Mouse (Mus musculus) hindbrain, embryonic 11.5 days (tissue): ENCODE data around the gene Troap. TPM values are rescaled to one million over a fixed set of nuclear protein-coding genes. Genes with fewer than 3 reads are reported as not detected.

Source experiments
- ATAC-seq: fragments of 200-750 bp; cut with Nextera tagmentation; 2 replicates; pipeline ENCODE4 v1.8.0; 2017; ENCODE audit warnings: mild to moderate bottlenecking, moderate TSS enrichment, moderate library complexity; ENCODE audit not compliant: low FRiP score
- DNase-seq: peaks from one replicate; pipeline ENCODE4 v3.0.0-alpha.2; 2015; ENCODE audit warnings: low spot score
- H3K27ac ChIP-seq: fragments of 300-500 bp; sonication (generic); 2 replicates; pipeline ENCODE4 v1.5.1; 2014; ENCODE audit warnings: mild to moderate bottlenecking, low read depth, low read length
- H3K27me3 ChIP-seq: fragments of 300-500 bp; sonication (generic); 2 replicates; pipeline ENCODE4 v1.6.1; 2014; ENCODE audit warnings: mild to moderate bottlenecking, low read length, moderate library complexity, mixed read lengths; ENCODE audit not compliant: control insufficient read depth, insufficient read depth
- H3K36me3 ChIP-seq: fragments of 300-500 bp; sonication (generic); 2 replicates; pipeline ENCODE4 v1.6.1; 2014; ENCODE audit warnings: mild to moderate bottlenecking, low read length, moderate library complexity, mixed read lengths; ENCODE audit not compliant: control insufficient read depth, insufficient read depth
- H3K4me1 ChIP-seq: fragments of 300-500 bp; sonication (generic); replicated peaks from 2 replicates; pipeline ENCODE4 v1.6.1; 2014; ENCODE audit warnings: low read length, mixed read lengths; ENCODE audit not compliant: control insufficient read depth, insufficient read depth
- H3K4me2 ChIP-seq: fragments of 300-500 bp; sonication (generic); replicated peaks from 2 replicates; pipeline ENCODE4 v1.6.1; 2014; ENCODE audit warnings: mild to moderate bottlenecking, low read depth, low read length
- H3K4me3 ChIP-seq: fragments of 300-500 bp; sonication (generic); 2 replicates; pipeline ENCODE4 v1.5.1; 2014; ENCODE audit warnings: low read depth, low read length
- H3K9ac ChIP-seq: fragments of 300-500 bp; sonication (generic); 2 replicates; pipeline ENCODE4 v1.6.1; 2014; ENCODE audit warnings: low read depth, low read length
- H3K9me3 ChIP-seq: fragments of 300-500 bp; sonication (generic); 2 replicates; pipeline ENCODE4 v1.6.1; 2016; ENCODE audit warnings: low read length; ENCODE audit not compliant: control insufficient read depth
- WGBS: fragments of 180-500 bp; shearing (Covaris S2); extraction: QIAGEN DNeasy Blood & Tissue Kit; methylation state at CpG from one replicate; pipeline ENCODE4 v1.1.7; 2014; 5-methylcytosine and 5-hydroxymethylcytosine counted together
- polyA plus RNA-seq: library from polyadenylated mRNA; unstranded; fragments of >200 nt; fragmentation: Nextera tagmentation; extraction: Ambion mirVana; gene quantifications from 2 replicates; pipeline ENCODE4 v1.2.1, GENCODE M21; 2014

The Troap gene
- polyA plus RNA-seq, 1 experiment from 2014 or later: 22.9 TPM

DNA sequence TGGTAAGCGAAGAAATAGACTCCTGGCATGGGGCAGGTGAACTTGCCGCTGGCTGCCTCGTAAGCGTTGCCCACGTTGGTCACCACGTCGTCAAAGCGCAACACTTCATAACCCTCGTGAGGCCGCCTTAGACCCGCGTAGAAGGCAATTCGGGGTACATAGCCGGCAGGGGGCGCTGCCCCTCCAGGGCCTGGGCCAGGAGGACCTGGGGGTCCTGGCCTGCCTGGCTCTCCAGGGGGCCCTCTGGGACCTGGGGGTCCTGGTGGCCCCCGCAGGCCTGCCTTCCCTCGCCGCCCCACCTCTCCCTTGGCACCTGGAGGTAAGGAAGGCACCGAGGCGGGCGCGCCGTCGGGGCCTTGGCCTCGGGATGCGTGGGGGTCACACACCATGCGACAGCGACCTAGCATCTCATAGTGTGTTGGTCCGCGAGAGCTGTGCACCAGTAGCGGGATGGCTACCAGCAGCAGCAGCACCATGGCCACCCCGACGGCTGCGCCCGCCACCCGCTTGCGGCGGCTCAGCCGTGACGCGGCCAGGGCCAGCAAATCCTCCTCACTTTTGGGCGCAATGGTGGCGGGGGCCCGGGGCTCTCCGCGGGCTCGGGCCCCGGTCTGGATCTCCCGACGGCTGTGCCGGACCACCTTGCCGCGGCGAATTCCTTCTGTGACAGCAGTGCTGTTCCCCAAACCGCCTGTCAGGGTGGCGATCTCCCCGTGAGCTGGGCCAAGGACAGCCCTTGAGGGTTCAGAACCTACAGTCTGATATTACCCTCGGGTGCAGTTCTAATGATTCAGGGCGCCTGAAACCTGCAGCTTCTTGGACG, 13.1 kb downstream of the Troap start, which contains the start of gene C1ql4:
C1ql4 (minus strand) TSS at position 565 of the 823 bp plus-strand sequence.
- no peaks in the 10 kb centered on the region for H3K9me3 ChIP-seq
- H3K4me2 ChIP-seq: peak within 1 kb of the TSS; percentile 45
- H3K27ac ChIP-seq: peak within 1 kb of the TSS; percentile 65
- H3K4me1 ChIP-seq: peaks cover 15% of the 10 kb centered on the region
- DNase-seq: peak; percentile 77
- ATAC-seq: no peak; the same call in 1 of the 2 replicates
- WGBS: 9% methylated on average over 57 of the region's 60 CpGs
- H3K27me3 ChIP-seq: peaks cover 71% of the 10 kb centered on the region
- H3K9ac ChIP-seq: peak within 1 kb of the TSS; percentile 3; the same call in 1 of the 2 replicates
- no peaks in the 10 kb centered on the region for H3K36me3 ChIP-seq
- H3K4me3 ChIP-seq: peak within 1 kb of the TSS; percentile 13

DNA sequence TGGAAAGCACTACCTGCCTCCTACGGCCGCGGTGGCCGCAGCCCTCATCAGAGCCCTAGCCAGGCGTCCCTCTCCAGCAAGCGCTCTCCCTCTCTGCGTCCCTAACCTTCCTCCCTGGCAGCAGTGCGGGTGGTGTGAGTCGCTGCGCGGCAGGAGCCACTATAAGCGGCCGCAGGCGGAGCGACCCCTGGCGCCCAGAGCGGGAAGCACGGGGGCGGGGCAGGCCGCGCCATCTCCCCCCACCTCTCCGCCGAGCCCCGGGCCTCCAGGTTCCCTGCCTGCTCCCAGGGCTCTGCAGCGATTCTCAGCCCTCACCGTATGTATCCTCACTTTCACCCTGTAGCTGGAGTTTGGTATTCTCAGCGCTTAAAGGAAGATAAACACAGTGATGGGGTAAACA, 13.9 kb downstream of the Troap start:
- 0 out of 2 replicates have a peak overlapping the region, but pooled peaks have one; percentile 3 for H3K9ac ChIP-seq
- H3K27me3 ChIP-seq: peaks cover 71% of the 10 kb centered on the region
- WGBS: under 1% methylated on average over 23 of the region's 27 CpGs
- H3K4me2 ChIP-seq: peak overlapping the region; percentile 45
- ATAC-seq (peak; percentile 50; the same call in 1 of the 2 replicates), DNase-seq (peak; percentile 92)
- peaks cover 18% of the 10 kb centered on the region for H3K4me1 ChIP-seq
- H3K36me3 ChIP-seq: no peaks in the 10 kb centered on the region
- no peaks in the 10 kb centered on the region for H3K9me3 ChIP-seq
- H3K4me3 ChIP-seq: peak overlapping the region; percentile 13
- H3K27ac ChIP-seq: peak overlapping the region; percentile 65

- peaks cover 64% of the 10 kb centered on the region for H3K27me3 ChIP-seq
- no peak overlapping the region for H3K4me3 ChIP-seq
- H3K27ac ChIP-seq: peak overlapping the region; percentile 69; the same call in 1 of the 2 replicates
- peak; percentile 54 for DNase-seq
- H3K36me3 ChIP-seq: no peaks in the 10 kb centered on the region
- 7% methylated on average over 14 of the region's 14 CpGs for WGBS
- no peak for ATAC-seq
- peak overlapping the region; percentile 45; the same call in 1 of the 2 replicates for H3K4me2 ChIP-seq
- H3K9me3 ChIP-seq: no peaks in the 10 kb centered on the region
- H3K4me1 ChIP-seq: peaks cover 21% of the 10 kb centered on the region
- H3K9ac ChIP-seq: no peak overlapping the region
Observed at GRCm38 (mm10) chr15:99089069-99089468, 14.7 kb downstream of the Troap start.

DNA sequence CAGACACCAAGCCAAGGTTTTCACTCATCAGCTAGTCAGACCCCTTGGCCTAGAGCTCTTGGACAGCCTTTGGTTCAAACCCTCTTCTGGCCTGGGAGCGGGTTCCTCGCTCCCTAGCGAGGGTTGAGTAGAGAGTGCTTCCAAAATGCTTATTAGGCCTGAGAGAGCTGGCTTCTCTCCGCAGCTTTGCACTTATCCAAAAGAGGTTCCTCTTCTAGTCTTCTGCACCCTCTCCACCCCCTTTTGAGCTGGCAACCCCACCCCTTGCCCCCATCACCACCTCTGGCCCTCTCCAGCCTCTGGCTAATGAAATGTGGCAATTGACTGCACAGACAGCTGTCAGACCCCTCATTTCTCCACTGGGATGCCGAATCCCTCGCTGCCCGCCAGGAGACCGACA, 18.5 kb downstream of the Troap start, which contains the start of gene Dnajc22:
Dnajc22 (plus strand) TSS at position 301 of the 400 bp plus-strand sequence.
- ATAC-seq: no peak
- peaks cover 45% of the 10 kb centered on the region for H3K4me1 ChIP-seq
- 14% methylated on average over 8 of the region's 8 CpGs for WGBS
- peak within 1 kb of the TSS; percentile 51 for H3K4me2 ChIP-seq
- no peaks in the 10 kb centered on the region for H3K9me3 ChIP-seq
- H3K36me3 ChIP-seq: no peaks in the 10 kb centered on the region
- peaks cover 56% of the 10 kb centered on the region for H3K27me3 ChIP-seq
- no peak for DNase-seq
- H3K4me3 ChIP-seq: peak within 1 kb of the TSS; percentile 30
- peak within 1 kb of the TSS; percentile 80 for H3K27ac ChIP-seq
- peak within 1 kb of the TSS; percentile 35 for H3K9ac ChIP-seq

GRCm38 (mm10) chr15:99093291-99094258, 19.2 kb downstream of the Troap start:
- H3K27me3 ChIP-seq: peaks cover 50% of the 10 kb centered on the region
- no peaks in the 10 kb centered on the region for H3K36me3 ChIP-seq
- H3K4me2 ChIP-seq: peak overlapping the region; percentile 51
- H3K27ac ChIP-seq: peak overlapping the region; percentile 80
- peak; percentile 87 for DNase-seq
- WGBS: under 1% methylated on average over 55 of the region's 56 CpGs
- peak overlapping the region; percentile 30 for H3K4me3 ChIP-seq
- no peaks in the 10 kb centered on the region for H3K9me3 ChIP-seq
- peak overlapping the region; percentile 35 for H3K9ac ChIP-seq
- ATAC-seq: peak; percentile 47
- peaks cover 40% of the 10 kb centered on the region for H3K4me1 ChIP-seq

DNA sequence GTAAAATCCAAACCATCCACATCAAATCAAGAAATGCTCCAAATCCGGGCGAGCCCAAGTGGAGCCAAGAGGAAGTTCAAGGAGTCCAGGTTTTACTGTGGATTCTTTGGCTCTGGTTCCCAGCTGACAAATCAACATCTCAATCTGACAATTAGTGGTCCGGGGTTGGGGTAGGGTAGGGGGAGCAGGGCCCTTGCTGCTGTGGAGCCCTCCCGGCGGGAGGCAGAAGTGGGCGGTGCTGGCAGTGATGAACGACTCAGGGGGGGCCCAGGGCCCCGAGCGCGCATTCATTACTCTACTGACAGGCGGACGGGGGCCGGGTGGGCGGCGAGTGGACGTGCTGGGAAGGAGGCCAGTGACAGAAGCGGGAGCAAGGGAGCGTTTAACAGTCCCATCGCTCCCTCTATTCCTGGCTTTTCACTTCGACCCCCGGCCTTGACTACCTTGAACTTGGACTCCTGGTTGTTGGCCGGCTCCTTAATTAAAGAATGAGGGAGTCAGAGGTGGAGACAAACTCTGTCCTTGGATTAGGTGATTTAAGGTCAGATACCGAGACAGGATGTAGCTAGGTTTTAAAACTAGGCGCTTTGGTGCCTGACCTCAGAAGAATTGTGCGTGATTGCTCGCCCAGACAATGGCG, 20.4 kb downstream of the Troap start:
- H3K27me3 ChIP-seq: peaks cover 49% of the 10 kb centered on the region
- H3K9ac ChIP-seq: no peak overlapping the region
- no peaks in the 10 kb centered on the region for H3K36me3 ChIP-seq
- peaks cover 32% of the 10 kb centered on the region for H3K4me1 ChIP-seq
- peak overlapping the region; percentile 13; the same call in 1 of the 2 replicates for H3K4me3 ChIP-seq
- H3K9me3 ChIP-seq: no peaks in the 10 kb centered on the region
- peak overlapping the region; percentile 69 for H3K27ac ChIP-seq
- H3K4me2 ChIP-seq: peak overlapping the region; percentile 32
- under 1% methylated on average over 26 of the region's 27 CpGs for WGBS
- peak; percentile 80 for DNase-seq
- peak; percentile 61 for ATAC-seq

DNA sequence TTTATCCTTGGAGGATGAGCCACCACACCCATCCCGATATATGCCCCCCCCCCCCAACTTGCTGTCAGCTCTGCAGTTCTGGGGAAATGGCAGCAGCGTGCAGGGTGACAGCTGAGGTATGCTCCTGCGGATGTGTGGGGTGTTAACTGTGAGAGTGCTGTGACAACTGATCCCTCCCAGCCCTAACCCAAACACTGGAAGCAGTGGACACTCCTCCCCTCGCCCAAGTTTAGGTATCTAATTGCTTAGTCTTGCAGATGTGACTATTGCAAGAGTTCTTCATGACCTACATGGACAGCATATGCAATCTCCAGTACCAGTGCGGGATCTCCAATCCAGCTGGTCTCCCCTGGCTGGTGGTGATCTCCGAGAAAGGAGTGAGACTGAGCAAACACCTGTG, 21.0 kb downstream of the Troap start:
- peak overlapping the region; percentile 32; the same call in 1 of the 2 replicates for H3K4me2 ChIP-seq
- peak; percentile 37 for DNase-seq
- peak overlapping the region; percentile 13; the same call in 1 of the 2 replicates for H3K4me3 ChIP-seq
- 2% methylated on average over 6 of the region's 6 CpGs for WGBS
- H3K27ac ChIP-seq: peak overlapping the region; percentile 69
- no peaks in the 10 kb centered on the region for H3K9me3 ChIP-seq
- H3K27me3 ChIP-seq: peaks cover 46% of the 10 kb centered on the region
- H3K4me1 ChIP-seq: peaks cover 30% of the 10 kb centered on the region
- no peak for ATAC-seq
- H3K9ac ChIP-seq: no peak overlapping the region
- H3K36me3 ChIP-seq: no peaks in the 10 kb centered on the region
